Mouse (Mus musculus) G1E (cell line): Measurements from ENCODE around the gene Isyna1. TPM values are rescaled to one million over a fixed set of nuclear protein-coding genes. Genes with fewer than 3 reads are reported as not detected.

Source experiments
- ATAC-seq: 2 replicates; pipeline ENCODE4 v1.8.0; 2016; ENCODE audit warnings: mild to moderate bottlenecking; ENCODE audit not compliant: insufficient number of reproducible peaks, poor library complexity, low FRiP score, severe bottlenecking; ENCODE audit errors: extremely low read depth
- DNase-seq: peaks from one replicate; pipeline ENCODE4 v3.0.0; 2012; ENCODE audit warnings: low spot score
- H3K27me3 ChIP-seq: 2 replicates; pipeline ENCODE4 v1.6.1; 2012; ENCODE audit warnings: mild to moderate bottlenecking, low read length, inconsistent platforms; ENCODE audit not compliant: insufficient read depth
- H3K36me3 ChIP-seq: replicated peaks from 2 replicates; pipeline ENCODE3; 2012; ENCODE audit warnings: mild to moderate bottlenecking, inconsistent platforms
- H3K4me1 ChIP-seq: 2 replicates; pipeline ENCODE4 v1.6.1; 2012; ENCODE audit warnings: low read depth, low read length, inconsistent platforms, mixed read lengths; ENCODE audit not compliant: insufficient read depth
- H3K4me3 ChIP-seq: 2 replicates; pipeline ENCODE4 v1.5.1; 2012; ENCODE audit warnings: low read depth, mild to moderate bottlenecking, inconsistent platforms, low read length, moderate library complexity, mixed read lengths
- H3K9me3 ChIP-seq: replicated peaks from 2 replicates; pipeline ENCODE4 v1.6.1; 2012; ENCODE audit warnings: inconsistent platforms
- CTCF ChIP-seq: IDR thresholded peaks from 2 replicates; pipeline ENCODE4 v1.5.1; 2012; ENCODE audit warnings: low read depth, low read length, inconsistent platforms, mixed read lengths
- GATA1 ChIP-seq: IDR thresholded peaks from 2 replicates; pipeline ENCODE4 v1.6.1; 2012; ENCODE audit warnings: borderline replicate concordance, low read length, inconsistent platforms, mixed read lengths
- GATA2 ChIP-seq: IDR thresholded peaks from 2 replicates; pipeline ENCODE4 v1.6.1; 2012; ENCODE audit warnings: low read depth, low read length, inconsistent platforms, borderline replicate concordance
- POLR2AphosphoS5 ChIP-seq: IDR thresholded peaks from 2 replicates; pipeline ENCODE4 v1.6.1; 2012; ENCODE audit warnings: low read depth, low read length, inconsistent platforms; ENCODE audit not compliant: insufficient replicate concordance
- TAL1 ChIP-seq: conservative IDR thresholded peaks from 2 replicates; pipeline ENCODE4 v1.6.1; 2012; ENCODE audit warnings: low read depth, low read length, inconsistent platforms, mixed read lengths
- polyA plus RNA-seq: library from polyadenylated mRNA; stranded (reverse); fragments of >175 nt; gene quantifications from 2 replicates; pipeline ENCODE4 v1.2.3, GENCODE M21; 2012
- total RNA-seq, 2 experiments: library from RNA; stranded (forward) in 1 of 2; stranded (reverse) in 1 of 2; fragments of 200-1000 nt in 1 of 2; fragments of >200 nt in 1 of 2; fragmentation: Nextera tagmentation in 1 of 2; gene quantifications; 2 replicates each; pipeline ENCODE4 v1.2.3; 2014 to 2017

Gene Isyna1
- total and polyA plus RNA-seq, 3 experiments, result 22.9 to 141 (median 35.8) TPM

DNA sequence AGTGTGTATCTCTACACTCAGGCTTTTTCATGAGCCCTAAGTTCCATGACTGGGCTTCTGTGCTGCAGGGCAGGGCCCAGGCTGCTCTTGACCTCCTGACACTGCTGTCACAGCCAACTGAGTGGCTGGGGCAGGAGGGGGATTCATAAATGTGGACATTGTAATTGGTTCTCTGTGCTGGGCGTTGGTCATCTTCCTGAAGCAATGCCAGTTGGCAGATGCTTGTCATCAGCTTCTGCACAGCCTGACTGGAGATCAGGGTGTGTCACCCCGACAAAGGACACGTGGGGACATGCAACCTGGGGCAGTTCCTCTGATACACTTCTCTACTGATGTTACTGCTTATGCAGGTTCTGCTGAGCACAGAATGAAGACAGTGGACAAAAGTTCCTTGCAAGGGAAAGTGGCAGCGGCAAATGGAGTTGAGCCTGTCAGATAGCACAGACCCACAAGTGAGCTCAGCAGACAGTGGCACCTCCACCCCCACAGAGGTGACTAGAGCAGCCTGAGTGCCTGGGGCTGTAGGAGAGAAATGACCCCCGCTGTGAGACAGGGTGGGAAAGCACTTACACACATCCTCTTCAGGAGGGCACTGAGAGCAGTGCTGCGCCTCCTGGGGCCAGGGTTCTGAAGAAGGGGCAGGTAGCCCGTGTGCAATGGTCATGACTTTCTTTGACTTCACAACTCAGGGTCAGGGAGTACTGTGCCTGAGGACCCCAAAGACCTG lies 32.2 kb upstream of the Isyna1 start:
- TF ChIP-seq TAL1 (no peak), GATA1 (no peak), GATA2 (no peak), POLR2AphosphoS5 (no peak), CTCF (no peak)
- Histone ChIP-seq H3K4me1 (peaks cover 70% of the 10 kb centered on the region), H3K4me3 (no peak overlapping the region), H3K27me3 (no peaks in the 10 kb centered on the region), H3K36me3 (peaks cover 88% of the 10 kb centered on the region), H3K9me3 (no peaks in the 10 kb centered on the region)
- ATAC-seq (peak; percentile 42; the same call in 1 of the 2 replicates), DNase-seq (no peak)

DNA sequence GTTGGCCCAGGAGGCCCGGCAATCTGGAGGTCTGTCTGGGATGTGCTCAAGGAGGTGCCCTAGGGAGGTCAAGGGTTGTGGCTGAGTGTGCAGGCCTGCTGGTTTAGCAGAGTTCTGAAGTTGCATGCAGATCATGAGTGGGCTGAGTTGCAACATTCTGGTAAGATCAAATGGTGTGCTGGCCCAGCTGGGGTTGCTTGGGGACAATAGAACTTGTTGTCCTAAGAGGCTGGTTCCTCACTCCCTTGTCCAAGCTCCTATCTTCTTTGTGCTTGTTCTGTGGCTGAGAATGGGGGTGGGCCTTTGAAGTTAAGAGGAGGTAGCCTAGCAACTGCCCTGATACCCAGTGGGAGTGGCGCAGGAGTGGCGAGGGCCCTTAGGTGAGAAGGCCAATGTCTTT lies 31.4 kb upstream of the Isyna1 start:
- Histone ChIP-seq H3K9me3 (no peaks in the 10 kb centered on the region), H3K36me3 (peaks cover 80% of the 10 kb centered on the region), H3K4me3 (no peak overlapping the region), H3K27me3 (no peaks in the 10 kb centered on the region), H3K4me1 (peaks cover 66% of the 10 kb centered on the region)
- DNase-seq, result no peak
- no peak for TF ChIP-seq GATA1
- no peak for TF ChIP-seq TAL1
- TF ChIP-seq GATA2, result no peak
- TF ChIP-seq POLR2AphosphoS5, result no peak
- TF ChIP-seq CTCF, result no peak
- no peak for ATAC-seq

DNA sequence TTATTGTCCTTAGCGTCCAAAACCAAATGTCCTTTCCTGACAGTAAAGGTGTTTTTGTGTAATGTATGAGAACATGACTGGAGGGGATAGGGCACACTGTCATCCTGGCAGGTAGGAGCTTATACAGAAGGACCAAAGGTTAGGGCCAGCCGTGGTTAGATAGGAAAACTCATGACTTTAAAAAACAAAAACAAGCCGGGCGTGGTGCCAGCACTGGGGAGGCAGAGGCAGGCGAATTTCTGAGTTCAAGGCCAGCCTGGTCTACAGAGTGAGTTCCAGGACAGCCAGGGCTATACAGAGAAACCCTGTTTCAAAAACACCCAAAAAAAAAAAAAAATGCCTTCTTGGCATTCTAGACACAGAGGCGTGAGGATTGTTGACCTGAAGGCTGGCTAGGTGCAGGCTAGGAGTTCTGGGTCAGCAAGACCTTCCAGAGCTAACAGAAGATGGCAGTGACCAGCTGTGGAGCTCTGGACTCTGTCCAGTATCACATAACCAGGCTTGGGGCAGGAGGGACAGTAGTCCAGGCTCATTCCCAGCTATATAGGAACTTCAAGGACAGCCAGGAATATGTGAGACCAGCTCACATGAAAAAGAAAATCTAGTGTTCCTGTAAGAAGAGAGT lies 30.3 kb upstream of the Isyna1 start:
- Histone ChIP-seq H3K4me1 (peaks cover 55% of the 10 kb centered on the region), H3K9me3 (no peaks in the 10 kb centered on the region), H3K27me3 (no peaks in the 10 kb centered on the region), H3K4me3 (no peak overlapping the region), H3K36me3 (peaks cover 76% of the 10 kb centered on the region)
- ATAC-seq (no peak), DNase-seq (no peak)
- TF ChIP-seq GATA2 (no peak), TAL1 (no peak), POLR2AphosphoS5 (no peak), CTCF (no peak)

DNA sequence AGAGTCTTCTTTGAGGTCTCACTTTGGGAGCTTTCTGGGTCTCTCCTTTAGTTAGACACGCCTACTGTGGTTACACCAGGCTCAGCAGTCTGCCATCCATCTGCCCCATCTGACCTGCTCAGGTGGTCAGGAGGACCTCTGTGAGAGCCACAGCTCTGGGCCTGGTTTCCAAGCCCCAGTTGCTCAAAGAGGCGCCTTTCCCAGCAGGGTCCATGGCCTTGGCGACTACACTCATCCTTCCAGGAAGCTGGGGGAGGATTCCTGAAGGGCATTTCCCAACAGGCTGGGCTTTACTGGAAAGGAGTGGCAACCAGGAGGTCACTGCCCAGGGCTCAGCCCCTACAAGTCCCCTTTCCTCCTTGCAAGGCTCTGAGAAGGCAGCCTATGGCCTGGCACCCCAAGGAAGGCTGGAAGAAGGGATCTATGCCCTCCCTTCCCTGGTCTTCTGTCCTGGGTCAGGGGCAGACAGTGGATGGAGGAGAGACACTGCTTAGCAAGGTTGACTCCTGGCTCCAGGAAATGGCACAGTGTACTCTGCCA lies 29.4 kb upstream of the Isyna1 start:
- H3K27me3 ChIP-seq, result no peaks in the 10 kb centered on the region
- peaks cover 77% of the 10 kb centered on the region for H3K36me3 ChIP-seq
- no peak overlapping the region for H3K4me3 ChIP-seq
- H3K9me3 ChIP-seq, result no peaks in the 10 kb centered on the region
- no peak for DNase-seq
- peaks cover 54% of the 10 kb centered on the region for H3K4me1 ChIP-seq
- no peak for ATAC-seq
- TF ChIP-seq GATA2, result no peak
- no peak for TF ChIP-seq GATA1
- no peak for TF ChIP-seq POLR2AphosphoS5
- TF ChIP-seq CTCF, result no peak

DNA sequence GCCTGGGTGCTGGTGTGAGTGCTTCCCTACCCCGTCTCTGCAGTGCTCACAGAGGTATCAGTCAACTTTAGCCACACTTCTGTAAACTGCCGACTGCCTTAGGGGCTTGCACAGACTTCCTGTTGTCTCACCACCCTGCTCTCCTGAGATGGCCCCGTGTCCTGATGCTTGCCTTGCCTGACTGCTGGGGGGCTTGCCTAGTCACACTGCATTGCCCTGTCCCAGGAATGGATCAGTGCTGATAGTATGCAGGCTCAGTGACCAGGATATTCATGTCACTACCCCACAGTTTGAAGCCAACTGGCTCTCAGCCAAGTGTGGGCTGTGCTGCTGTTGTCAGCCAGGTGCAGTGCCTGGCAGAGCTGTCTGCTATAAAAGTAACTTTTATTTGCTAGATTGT lies 28.6 kb upstream of the Isyna1 start:
- Histone ChIP-seq H3K27me3 (no peaks in the 10 kb centered on the region), H3K4me1 (peaks cover 52% of the 10 kb centered on the region), H3K9me3 (no peaks in the 10 kb centered on the region), H3K36me3 (peaks cover 77% of the 10 kb centered on the region), H3K4me3 (no peak overlapping the region)
- TF ChIP-seq GATA2 (no peak), CTCF (no peak), TAL1 (no peak), POLR2AphosphoS5 (no peak), GATA1 (no peak)
- peak; percentile 54 for DNase-seq
- no peak for ATAC-seq

DNA sequence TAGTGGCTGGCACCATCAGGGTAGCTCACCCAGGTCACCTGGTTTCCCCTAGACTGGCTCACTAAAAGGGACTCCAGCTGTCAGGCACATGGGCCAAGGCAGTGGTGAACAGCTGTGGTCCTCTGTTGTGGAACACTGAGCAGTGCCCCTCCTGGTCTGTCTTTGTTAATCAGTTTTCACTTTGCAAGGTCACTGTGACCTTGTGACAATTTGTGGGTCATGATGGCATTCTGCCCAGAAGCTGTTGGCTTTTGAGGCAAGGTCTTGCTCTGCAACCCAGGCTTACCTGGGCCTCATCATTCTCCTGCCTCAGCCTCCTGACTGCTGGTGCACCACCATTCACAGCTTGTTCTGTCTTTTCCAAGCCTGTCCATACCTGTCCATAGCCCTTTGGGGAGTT lies 23.8 kb upstream of the Isyna1 start:
- ATAC-seq (no peak), DNase-seq (no peak)
- H3K27me3 ChIP-seq, result no peaks in the 10 kb centered on the region
- no peaks in the 10 kb centered on the region for H3K9me3 ChIP-seq
- peaks cover 33% of the 10 kb centered on the region for H3K4me1 ChIP-seq
- no peak for TF ChIP-seq GATA2
- TF ChIP-seq CTCF, result no peak
- peaks cover 82% of the 10 kb centered on the region for H3K36me3 ChIP-seq
- no peak overlapping the region for H3K4me3 ChIP-seq
